Mouse (Mus musculus): ENCODE measurements at regions not wholly inside any gene's neighbourhood (a gene's known extent, or its start where the extent isn't known, plus 50 kb on each side); places are given as distances from the start of the nearest gene placed in this dataset.

DNA sequence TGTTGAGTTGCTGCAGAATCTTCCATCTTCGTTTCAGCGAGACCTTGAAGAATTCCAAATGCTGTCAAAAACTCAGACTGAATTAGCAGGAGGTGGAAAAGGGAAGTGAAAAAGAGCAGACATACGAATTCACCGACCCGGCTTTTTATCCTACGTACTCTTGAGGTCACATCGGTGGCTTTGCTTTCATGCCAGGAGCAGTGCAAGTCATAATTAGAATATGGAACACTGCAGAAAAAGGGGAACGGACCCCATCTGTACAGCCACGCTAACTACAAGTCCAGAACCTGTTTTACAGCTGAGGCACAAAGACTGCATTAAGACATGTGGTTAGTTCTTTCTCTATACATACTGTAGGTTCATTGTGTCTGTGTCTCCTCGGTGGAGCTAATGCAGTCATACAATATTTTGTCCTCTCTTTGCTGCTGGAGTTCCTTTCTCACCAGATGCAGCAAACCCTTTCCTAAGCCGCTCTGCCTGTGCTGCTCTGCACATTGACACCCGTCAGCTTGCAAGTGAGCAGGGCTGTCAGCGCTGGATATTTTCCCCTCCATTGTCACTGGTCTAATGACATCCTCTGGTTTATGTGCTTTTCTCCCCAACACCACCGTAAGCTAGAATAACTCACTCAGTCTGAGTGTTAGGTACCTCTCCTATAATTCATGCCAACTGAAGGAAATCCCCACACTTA is 276.9 kb upstream of the Meox2 start:
- Histone ChIP-seq H3K36me3 (no peaks in the 10 kb centered on the region), H3K27me3 (replicated peaks) (no peaks in the 10 kb centered on the region), H3K27ac (replicated peaks) (no peak overlapping the region), H3K9me3 (no peaks in the 10 kb centered on the region), H3K4me1 (peaks cover 8% of the 10 kb centered on the region; the same call in 1 of the 2 replicates), H3K9ac (no peak overlapping the region), H3K4me2 (peak overlapping the region; percentile 22), H3K4me3 (no peak overlapping the region)
- 56% methylated on average over 14 of the region's 14 CpGs for WGBS
- ATAC-seq (ENCODE audit: extremely low read depth, insufficient number of reproducible peaks, low FRiP score, low TSS enrichment), result no peak

GRCm38 (mm10) chr12:36842957-36843356 is 265.4 kb upstream of the Meox2 start:
- H3K9me3 ChIP-seq, result no peaks in the 10 kb centered on the region
- no peak overlapping the region for H3K27ac ChIP-seq (replicated peaks)
- H3K4me1 ChIP-seq, result no peaks in the 10 kb centered on the region
- ATAC-seq (ENCODE audit: extremely low read depth, insufficient number of reproducible peaks, low FRiP score, low TSS enrichment), result no peak
- H3K4me3 ChIP-seq, result no peak overlapping the region
- H3K4me2 ChIP-seq, result no peak overlapping the region
- WGBS, result 78% methylated on average over 1 of the region's 1 CpGs
- H3K9ac ChIP-seq, result no peak overlapping the region
- no peaks in the 10 kb centered on the region for H3K27me3 ChIP-seq (replicated peaks)
- H3K36me3 ChIP-seq, result no peaks in the 10 kb centered on the region

- no peak for ATAC-seq (ENCODE audit: extremely low read depth, insufficient number of reproducible peaks, low FRiP score, low TSS enrichment)
- H3K27me3 ChIP-seq (replicated peaks), result no peaks in the 10 kb centered on the region
- H3K4me3 ChIP-seq, result no peak overlapping the region
Observed at GRCm38 (mm10) chr12:36845130-36845529, 263.2 kb upstream of the Meox2 start.

GRCm38 (mm10) chr12:36849086-36849485 is 259.3 kb upstream of the Meox2 start:
- no peak overlapping the region for H3K9ac ChIP-seq
- H3K36me3 ChIP-seq, result no peaks in the 10 kb centered on the region
- no peaks in the 10 kb centered on the region for H3K27me3 ChIP-seq (replicated peaks)
- H3K27ac ChIP-seq (replicated peaks), result no peak overlapping the region
- no peaks in the 10 kb centered on the region for H3K4me1 ChIP-seq
- H3K9me3 ChIP-seq, result no peaks in the 10 kb centered on the region
- 71% methylated on average over 2 of the region's 2 CpGs for WGBS
- no peak overlapping the region for H3K4me3 ChIP-seq
- no peak for ATAC-seq (ENCODE audit: extremely low read depth, insufficient number of reproducible peaks, low FRiP score, low TSS enrichment)
- no peak overlapping the region for H3K4me2 ChIP-seq

More at GRCm38 (mm10) chr12:36845130-36845529, 263.2 kb upstream of the Meox2 start:
- no peaks in the 10 kb centered on the region for H3K9me3 ChIP-seq
- H3K27ac ChIP-seq (replicated peaks), result no peak overlapping the region
- H3K4me2 ChIP-seq, result no peak overlapping the region
- H3K4me1 ChIP-seq, result no peaks in the 10 kb centered on the region
- H3K9ac ChIP-seq, result no peak overlapping the region
- H3K36me3 ChIP-seq, result no peaks in the 10 kb centered on the region

- H3K36me3 ChIP-seq, result no peaks in the 10 kb centered on the region
- H3K27me3 ChIP-seq (replicated peaks), result no peaks in the 10 kb centered on the region
- no peak for ATAC-seq (ENCODE audit: extremely low read depth, insufficient number of reproducible peaks, low FRiP score, low TSS enrichment)
Observed at GRCm38 (mm10) chr12:36863113-36863512, 245.2 kb upstream of the Meox2 start.

GRCm38 (mm10) chr12:36880724-36881123 is 227.6 kb upstream of the Meox2 start:
- ATAC-seq (ENCODE audit: extremely low read depth, insufficient number of reproducible peaks, low FRiP score, low TSS enrichment), result no peak
- H3K9ac ChIP-seq, result no peak overlapping the region
- no peak overlapping the region for H3K27ac ChIP-seq (replicated peaks)
- H3K4me3 ChIP-seq, result no peak overlapping the region
- H3K4me2 ChIP-seq, result no peak overlapping the region
- no peaks in the 10 kb centered on the region for H3K4me1 ChIP-seq
- no peaks in the 10 kb centered on the region for H3K27me3 ChIP-seq (replicated peaks)
- 87% methylated on average over 1 of the region's 1 CpGs for WGBS
- H3K36me3 ChIP-seq, result no peaks in the 10 kb centered on the region
- no peaks in the 10 kb centered on the region for H3K9me3 ChIP-seq

More at GRCm38 (mm10) chr12:36863113-36863512, 245.2 kb upstream of the Meox2 start:
- no peak overlapping the region for H3K9ac ChIP-seq
- H3K4me1 ChIP-seq, result no peaks in the 10 kb centered on the region
- no peaks in the 10 kb centered on the region for H3K9me3 ChIP-seq
- H3K4me3 ChIP-seq, result no peak overlapping the region
- H3K4me2 ChIP-seq, result no peak overlapping the region
- H3K27ac ChIP-seq (replicated peaks), result no peak overlapping the region
- WGBS, result 68% methylated on average over 7 of the region's 7 CpGs

DNA sequence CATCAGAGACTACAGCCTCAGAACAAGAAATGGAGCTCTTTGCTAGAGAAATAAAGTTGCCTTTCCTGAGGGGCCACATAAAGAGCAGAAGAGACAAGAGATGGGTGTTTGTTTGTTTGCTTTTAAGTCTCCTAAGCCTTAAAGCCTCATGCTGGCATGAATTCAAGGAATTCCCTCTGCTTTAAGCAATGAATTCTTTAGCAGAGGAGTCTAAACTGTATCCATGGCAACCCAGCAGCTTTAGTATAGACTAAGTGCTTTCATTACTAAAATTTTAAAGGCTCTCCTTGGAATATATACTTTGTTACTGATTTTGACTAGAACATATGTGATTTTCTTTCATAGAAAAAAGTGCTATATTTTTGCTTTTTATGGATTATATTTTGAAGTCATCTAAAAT is 195.0 kb upstream of the Meox2 start:
- Histone ChIP-seq H3K27ac (replicated peaks) (no peak overlapping the region), H3K9me3 (no peaks in the 10 kb centered on the region), H3K4me3 (no peak overlapping the region), H3K4me1 (peaks cover 2% of the 10 kb centered on the region; the same call in 1 of the 2 replicates), H3K27me3 (replicated peaks) (no peaks in the 10 kb centered on the region), H3K9ac (no peak overlapping the region), H3K36me3 (no peaks in the 10 kb centered on the region), H3K4me2 (no peak overlapping the region)
- ATAC-seq (ENCODE audit: extremely low read depth, insufficient number of reproducible peaks, low FRiP score, low TSS enrichment), result no peak

DNA sequence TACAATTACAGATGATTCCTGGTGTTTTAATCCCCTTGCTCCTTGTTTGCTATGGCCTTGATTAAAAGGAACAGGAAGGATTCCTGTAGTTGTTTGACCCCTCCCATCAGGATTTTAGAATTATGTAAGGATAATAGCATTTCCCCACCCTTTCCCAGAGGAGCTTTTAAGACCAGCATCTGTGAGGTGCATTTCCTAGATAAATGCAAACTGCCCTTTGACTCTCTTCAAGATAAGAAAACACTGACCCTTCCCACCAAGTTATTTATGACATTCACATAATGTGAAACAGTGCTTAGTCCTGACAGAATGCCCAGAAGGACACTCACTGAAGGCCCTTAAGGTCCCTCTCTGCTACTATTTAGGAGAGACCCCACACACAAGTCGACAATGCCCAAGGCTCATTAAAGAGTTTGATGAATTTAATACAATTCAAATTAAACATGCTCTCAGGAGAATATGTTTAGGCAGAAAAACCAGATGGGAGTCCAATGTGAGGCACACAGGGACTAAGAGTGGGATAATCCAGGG is 190.7 kb upstream of the Meox2 start:
- WGBS, result 50% methylated on average over 1 of the region's 1 CpGs
- peaks cover 7% of the 10 kb centered on the region; the same call in 1 of the 2 replicates for H3K4me1 ChIP-seq
- H3K9me3 ChIP-seq, result no peaks in the 10 kb centered on the region
- no peaks in the 10 kb centered on the region for H3K36me3 ChIP-seq
- H3K9ac ChIP-seq, result no peak overlapping the region
- no peak overlapping the region for H3K4me3 ChIP-seq
- H3K4me2 ChIP-seq, result no peak overlapping the region
- H3K27ac ChIP-seq (replicated peaks), result no peak overlapping the region
- H3K27me3 ChIP-seq (replicated peaks), result no peaks in the 10 kb centered on the region
- no peak for ATAC-seq (ENCODE audit: extremely low read depth, insufficient number of reproducible peaks, low FRiP score, low TSS enrichment)

DNA sequence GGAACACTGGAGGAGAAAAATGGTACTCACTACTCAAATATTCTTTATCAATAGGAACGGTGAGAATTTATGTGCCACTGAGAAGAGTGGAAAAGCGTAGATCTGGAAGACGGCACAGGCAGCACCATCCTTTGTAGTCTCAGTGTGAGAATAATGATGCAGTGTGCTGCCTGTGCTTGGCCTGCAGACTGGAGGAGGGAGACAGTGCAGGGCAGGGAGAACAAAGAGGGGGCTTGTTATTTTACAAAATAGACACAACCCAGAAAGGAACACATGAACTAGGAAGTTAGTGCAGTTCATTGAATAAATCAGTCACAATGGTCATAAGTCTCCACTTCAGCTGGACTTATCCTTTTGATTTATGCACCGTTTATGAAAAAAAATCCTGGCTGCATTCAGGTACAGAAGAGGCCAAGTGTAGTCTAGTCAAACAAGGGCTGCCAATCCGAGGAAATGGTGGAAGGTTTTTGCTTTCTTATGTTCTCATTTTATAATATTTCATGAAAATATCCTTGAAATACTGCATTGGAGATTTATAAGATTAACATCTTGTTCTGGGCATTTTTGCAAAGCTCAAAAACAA is 190.0 kb upstream of the Meox2 start:
- ATAC-seq (ENCODE audit: extremely low read depth, insufficient number of reproducible peaks, low FRiP score, low TSS enrichment), result no peak
- no peaks in the 10 kb centered on the region for H3K27me3 ChIP-seq (replicated peaks)
- H3K4me3 ChIP-seq, result no peak overlapping the region
- H3K36me3 ChIP-seq, result no peaks in the 10 kb centered on the region
- no peak overlapping the region for H3K9ac ChIP-seq
- H3K4me2 ChIP-seq, result no peak overlapping the region
- H3K9me3 ChIP-seq, result no peaks in the 10 kb centered on the region
- H3K4me1 ChIP-seq, result peaks cover 7% of the 10 kb centered on the region; the same call in 1 of the 2 replicates
- H3K27ac ChIP-seq (replicated peaks), result no peak overlapping the region
- WGBS, result 63% methylated on average over 5 of the region's 5 CpGs

DNA sequence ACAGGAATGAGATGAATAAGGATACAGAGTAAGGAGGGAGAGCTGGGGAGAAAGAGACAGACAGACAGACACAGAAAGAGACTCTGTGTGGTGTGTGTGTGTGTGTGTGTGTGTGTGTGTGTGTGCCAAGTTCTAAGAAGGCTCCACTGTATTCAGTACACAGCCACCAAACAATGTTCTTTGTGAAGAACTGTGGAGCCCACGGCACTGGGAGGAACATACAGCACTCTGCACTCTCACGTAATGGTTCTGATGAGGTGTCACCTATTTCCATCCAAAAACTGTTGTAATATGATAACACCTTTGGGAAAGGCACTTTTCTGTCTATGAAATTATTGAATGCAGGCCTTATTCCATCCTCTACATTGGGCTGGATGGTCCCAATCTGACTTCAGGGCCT is 184.8 kb upstream of the Meox2 start:
- no peak for ATAC-seq (ENCODE audit: extremely low read depth, insufficient number of reproducible peaks, low FRiP score, low TSS enrichment)
- Histone ChIP-seq H3K9ac (no peak overlapping the region), H3K4me2 (no peak overlapping the region), H3K4me1 (peaks cover 5% of the 10 kb centered on the region; the same call in 1 of the 2 replicates), H3K4me3 (no peak overlapping the region), H3K27ac (replicated peaks) (no peak overlapping the region), H3K9me3 (no peaks in the 10 kb centered on the region), H3K36me3 (no peaks in the 10 kb centered on the region), H3K27me3 (replicated peaks) (no peaks in the 10 kb centered on the region)
- WGBS, result 75% methylated on average over 2 of the region's 2 CpGs

- Histone ChIP-seq H3K9ac (no peak overlapping the region), H3K27me3 (replicated peaks) (no peaks in the 10 kb centered on the region), H3K27ac (replicated peaks) (no peak overlapping the region), H3K4me3 (no peak overlapping the region), H3K4me1 (peaks cover 3% of the 10 kb centered on the region; the same call in 1 of the 2 replicates), H3K36me3 (no peaks in the 10 kb centered on the region), H3K9me3 (no peaks in the 10 kb centered on the region), H3K4me2 (no peak overlapping the region)
- no peak for ATAC-seq (ENCODE audit: extremely low read depth, insufficient number of reproducible peaks, low FRiP score, low TSS enrichment)
- WGBS, result 47% methylated on average over 4 of the region's 4 CpGs
Observed at GRCm38 (mm10) chr12:36926225-36926624, 182.1 kb upstream of the Meox2 start.

Data from heart, embryonic 13.5 days (tissue).